Mouse (Mus musculus) right cerebral cortex, adult 2 months (tissue): ENCODE measurements at regions not wholly inside any gene's neighbourhood (a gene's known extent, or its start where the extent isn't known, plus 50 kb on each side); places are given as distances from the start of the nearest gene placed in this dataset.

Experiments
- DNase-seq, 2 experiments: peaks; one replicate each; pipeline ENCODE4 v3.0.0; 2021 to 2022; ENCODE audit warnings: low spot score in 2 of 2

GRCm38 (mm10) chr3:150493433-150494045 is 944.1 kb upstream of the Adgrl4 start:
- no peak for DNase-seq

GRCm38 (mm10) chr3:150530966-150531365 is 906.7 kb upstream of the Adgrl4 start:
- DNase-seq: no peak

- no peak for DNase-seq
Observed at GRCm38 (mm10) chr3:150543118-150543517, 894.6 kb upstream of the Adgrl4 start.

- no peak for DNase-seq
Observed at GRCm38 (mm10) chr3:150588474-150588873, 849.2 kb upstream of the Adgrl4 start.

- DNase-seq: no peak
Observed at GRCm38 (mm10) chr3:150590978-150591377, 846.7 kb upstream of the Adgrl4 start.

- no peak for DNase-seq
Observed at GRCm38 (mm10) chr3:150603400-150604095, 834.1 kb upstream of the Adgrl4 start.

GRCm38 (mm10) chr3:150610681-150611101 is 827.0 kb upstream of the Adgrl4 start:
- peak; percentile 49 to 70 for DNase-seq

GRCm38 (mm10) chr3:150637544-150637943 is 800.1 kb upstream of the Adgrl4 start:
- DNase-seq: no peak

- no peak for DNase-seq
Observed at GRCm38 (mm10) chr3:150640004-150640676, 797.5 kb upstream of the Adgrl4 start.

- DNase-seq: no peak
Observed at GRCm38 (mm10) chr3:150648040-150648439, 789.6 kb upstream of the Adgrl4 start.

GRCm38 (mm10) chr3:150649783-150650565 is 787.7 kb upstream of the Adgrl4 start:
- DNase-seq: no peak

- DNase-seq: no peak
Observed at GRCm38 (mm10) chr3:150695751-150696150, 741.9 kb upstream of the Adgrl4 start.

GRCm38 (mm10) chr3:150699990-150700389 is 737.7 kb upstream of the Adgrl4 start:
- DNase-seq: no peak
